Mouse (Mus musculus): ENCODE measurements around the gene Abca1. TPM values are rescaled to one million over a fixed set of nuclear protein-coding genes. Genes with fewer than 3 reads are reported as not detected.

The Abca1 gene
- total RNA-seq, 1 experiment from 2014 or later: 86.1 TPM

- ATAC-seq (ENCODE audit: extremely low read depth, insufficient number of reproducible peaks, low FRiP score, poor library complexity, severe bottlenecking): no peak
Observed at GRCm38 (mm10) chr4:53104634-53105033, 55.1 kb downstream of the Abca1 start.

- ATAC-seq (ENCODE audit: extremely low read depth, insufficient number of reproducible peaks, low FRiP score, poor library complexity, severe bottlenecking): no peak
Observed at GRCm38 (mm10) chr4:53102529-53102928, 57.2 kb downstream of the Abca1 start.

- no peak for ATAC-seq (ENCODE audit: extremely low read depth, insufficient number of reproducible peaks, low FRiP score, poor library complexity, severe bottlenecking)
Observed at GRCm38 (mm10) chr4:53101306-53101705, 58.4 kb downstream of the Abca1 start.

GRCm38 (mm10) chr4:53100492-53100891, 59.2 kb downstream of the Abca1 start:
- ATAC-seq (ENCODE audit: extremely low read depth, insufficient number of reproducible peaks, low FRiP score, poor library complexity, severe bottlenecking): no peak

- no peak for ATAC-seq (ENCODE audit: extremely low read depth, insufficient number of reproducible peaks, low FRiP score, poor library complexity, severe bottlenecking)
Observed at GRCm38 (mm10) chr4:53094850-53095249, 64.8 kb downstream of the Abca1 start.

- ATAC-seq (ENCODE audit: extremely low read depth, insufficient number of reproducible peaks, low FRiP score, poor library complexity, severe bottlenecking): no peak
Observed at GRCm38 (mm10) chr4:53094331-53094730, 65.4 kb downstream of the Abca1 start.

- no peak for ATAC-seq (ENCODE audit: extremely low read depth, insufficient number of reproducible peaks, low FRiP score, poor library complexity, severe bottlenecking)
Observed at GRCm38 (mm10) chr4:53093615-53094014, 66.1 kb downstream of the Abca1 start.

GRCm38 (mm10) chr4:53089641-53090040, 70.1 kb downstream of the Abca1 start:
- ATAC-seq (ENCODE audit: extremely low read depth, insufficient number of reproducible peaks, low FRiP score, poor library complexity, severe bottlenecking): no peak

GRCm38 (mm10) chr4:53088999-53089398, 70.7 kb downstream of the Abca1 start:
- no peak for ATAC-seq (ENCODE audit: extremely low read depth, insufficient number of reproducible peaks, low FRiP score, poor library complexity, severe bottlenecking)

- no peak for ATAC-seq (ENCODE audit: extremely low read depth, insufficient number of reproducible peaks, low FRiP score, poor library complexity, severe bottlenecking)
Observed at GRCm38 (mm10) chr4:53086636-53087035, 73.1 kb downstream of the Abca1 start.

DNA sequence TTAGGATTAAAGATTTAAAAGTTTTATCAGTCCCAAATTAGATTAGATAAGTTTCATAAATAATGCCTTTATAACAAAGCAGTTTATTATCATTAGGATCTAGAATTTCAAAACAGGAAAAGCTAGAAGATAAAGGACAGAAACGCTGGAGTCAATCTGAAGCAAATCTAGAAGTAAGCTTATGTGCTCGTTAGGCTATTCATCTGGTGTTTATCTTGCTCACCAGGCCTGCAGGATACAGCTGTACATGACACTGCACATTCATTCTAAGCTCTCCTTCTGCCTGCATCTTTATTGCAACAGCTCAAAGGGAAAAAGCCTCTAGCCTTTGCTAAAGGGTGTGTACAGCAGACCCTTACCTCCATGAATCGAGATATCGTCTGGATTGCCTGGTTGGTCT, 74.1 kb downstream of the Abca1 start:
- no peak for ATAC-seq (ENCODE audit: extremely low read depth, insufficient number of reproducible peaks, low FRiP score, poor library complexity, severe bottlenecking)

DNA sequence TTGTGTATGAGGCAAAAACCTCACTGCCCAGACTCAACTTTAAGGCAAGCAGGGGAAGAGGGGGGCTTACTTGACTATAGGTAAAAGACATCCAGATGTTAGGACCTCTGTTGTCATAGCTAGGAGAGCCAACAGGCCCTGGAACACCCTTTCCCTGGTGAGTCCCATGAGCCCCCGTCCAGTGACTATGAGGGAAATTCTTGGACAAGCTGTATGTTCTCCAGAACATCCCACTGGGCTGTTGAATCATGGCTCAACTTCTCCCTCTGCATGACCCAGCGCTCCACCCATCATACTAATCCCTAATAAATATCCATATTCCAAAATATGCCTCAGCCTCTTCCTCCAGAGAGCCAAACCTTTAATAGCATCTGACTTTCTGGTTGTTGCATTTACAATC, 76.6 kb downstream of the Abca1 start:
- no peak for ATAC-seq (ENCODE audit: extremely low read depth, insufficient number of reproducible peaks, low FRiP score, poor library complexity, severe bottlenecking)

DNA sequence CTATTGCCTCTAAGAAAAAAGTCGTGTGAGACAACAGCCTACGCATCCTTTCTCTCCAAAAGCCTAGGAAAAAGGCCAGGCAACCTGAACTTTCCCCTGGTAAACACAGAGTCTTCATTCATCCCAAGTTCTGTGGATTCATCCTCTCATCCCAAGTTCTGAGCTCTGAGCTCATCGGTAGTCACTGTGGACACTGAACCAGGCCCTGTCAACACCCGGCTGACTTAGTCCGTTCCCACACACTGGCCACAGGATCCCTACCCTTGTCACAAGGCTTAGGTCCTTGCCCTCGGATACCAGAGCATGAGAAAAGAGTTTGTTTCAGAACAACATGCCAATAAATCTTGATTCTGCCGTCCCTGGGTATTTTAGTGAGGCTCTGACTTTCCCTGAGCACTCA, 77.2 kb downstream of the Abca1 start:
- no peak for ATAC-seq (ENCODE audit: extremely low read depth, insufficient number of reproducible peaks, low FRiP score, poor library complexity, severe bottlenecking)

DNA sequence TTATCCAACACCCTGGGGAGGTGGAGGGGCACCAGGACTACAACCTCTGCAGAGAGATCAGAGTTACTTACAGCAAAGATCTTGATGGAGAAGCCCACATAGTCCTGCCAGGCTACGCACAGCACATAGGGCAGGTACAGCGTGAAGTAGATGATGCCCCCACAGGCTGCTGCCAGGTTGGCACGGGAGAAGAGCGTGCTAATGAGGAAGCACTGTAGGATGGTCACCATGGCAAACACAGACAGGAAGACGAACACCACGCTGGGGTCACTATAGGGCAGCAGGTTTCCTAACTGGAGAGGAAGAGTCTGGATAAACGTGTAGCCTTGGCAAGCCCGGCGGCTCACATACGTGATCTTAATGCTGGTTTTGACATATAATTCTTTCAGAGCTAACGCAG, 77.8 kb downstream of the Abca1 start:
- ATAC-seq (ENCODE audit: extremely low read depth, insufficient number of reproducible peaks, low FRiP score, poor library complexity, severe bottlenecking): no peak

- no peak for ATAC-seq (ENCODE audit: extremely low read depth, insufficient number of reproducible peaks, low FRiP score, poor library complexity, severe bottlenecking)
Observed at GRCm38 (mm10) chr4:53080290-53080689, 79.4 kb downstream of the Abca1 start.

DNA sequence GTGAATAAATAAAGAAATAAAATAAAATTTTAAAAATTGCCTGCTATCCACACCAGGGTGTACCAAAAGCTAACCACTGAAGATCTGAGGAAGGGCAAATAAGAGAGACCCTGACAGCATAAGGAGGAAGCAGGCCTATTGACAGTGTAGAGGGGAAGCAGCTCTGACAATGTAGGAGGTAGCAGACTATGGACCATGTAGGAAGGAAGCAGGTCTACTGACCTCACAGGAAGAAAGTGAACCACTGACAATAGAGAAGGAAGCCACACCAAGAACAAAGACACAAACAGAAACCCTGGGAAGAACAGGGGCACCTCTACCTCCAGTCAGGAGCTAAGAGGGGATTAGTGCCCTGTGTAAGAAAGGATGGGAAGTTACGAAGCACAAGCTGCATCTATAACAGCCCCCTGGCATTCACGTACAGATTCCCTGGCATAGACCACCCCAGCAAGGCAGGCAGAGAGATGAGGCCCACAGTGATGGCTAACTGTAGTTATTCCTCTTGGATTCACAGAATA, 80.8 kb downstream of the Abca1 start:
- no peak for ATAC-seq (ENCODE audit: extremely low read depth, insufficient number of reproducible peaks, low FRiP score, poor library complexity, severe bottlenecking)

- ATAC-seq (ENCODE audit: extremely low read depth, insufficient number of reproducible peaks, low FRiP score, poor library complexity, severe bottlenecking): no peak
Observed at GRCm38 (mm10) chr4:53076788-53077350, 82.8 kb downstream of the Abca1 start.

DNA sequence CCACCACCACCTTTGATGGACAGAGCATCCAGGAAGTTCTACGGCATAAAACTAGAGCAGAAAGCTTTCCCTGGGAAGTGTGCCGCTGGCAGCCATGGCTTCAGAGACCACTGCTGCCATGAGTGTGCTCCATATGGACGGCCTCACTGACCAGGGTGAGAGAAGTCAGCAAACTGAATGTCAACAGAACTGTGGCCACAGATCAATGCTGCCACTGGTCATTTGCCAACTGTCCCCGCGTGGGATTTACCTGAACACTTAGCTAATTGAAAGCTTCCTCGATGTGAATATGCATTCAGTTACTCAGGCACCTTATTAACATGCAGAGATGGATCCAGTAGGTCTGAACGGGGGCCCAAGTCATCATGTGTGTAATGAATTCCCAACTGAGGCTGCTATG, 86.7 kb downstream of the Abca1 start:
- no peak for ATAC-seq (ENCODE audit: extremely low read depth, insufficient number of reproducible peaks, low FRiP score, poor library complexity, severe bottlenecking)

GRCm38 (mm10) chr4:53062301-53063008, 97.2 kb downstream of the Abca1 start:
- ATAC-seq (ENCODE audit: extremely low read depth, insufficient number of reproducible peaks, low FRiP score, poor library complexity, severe bottlenecking): no peak

- ATAC-seq (ENCODE audit: extremely low read depth, insufficient number of reproducible peaks, low FRiP score, poor library complexity, severe bottlenecking): no peak
Observed at GRCm38 (mm10) chr4:53046238-53047022, 113.3 kb downstream of the Abca1 start.
